Mouse (Mus musculus): ENCODE measurements around the gene Vmn2r23.
"Not testable (repeated sequence)": the region's sequence is repeated elsewhere in the genome, so short reads cannot be mapped to it uniquely, and the experiment has no call there.

The Vmn2r23 gene

DNA sequence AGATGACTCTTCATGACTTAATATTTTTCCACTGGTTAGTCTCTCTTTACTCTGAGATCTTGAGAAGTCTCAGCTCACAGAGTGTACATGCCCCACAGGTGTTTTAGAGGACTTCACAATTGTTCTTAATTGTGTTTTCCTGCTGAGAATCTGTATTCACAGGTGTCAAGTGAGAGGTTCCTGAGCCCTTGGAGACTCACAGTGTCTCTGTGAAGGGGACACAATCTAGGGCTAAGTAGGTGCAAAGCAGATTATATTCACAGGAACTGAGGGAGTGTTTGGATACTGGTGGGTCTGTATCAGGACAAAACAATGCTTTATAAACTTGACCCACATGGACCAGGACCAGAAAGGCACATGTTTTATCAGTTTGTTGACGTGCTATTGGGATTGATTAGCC lies at the start of gene Vmn2r23:
Vmn2r23 (plus strand) TSS at position 301 of the 400 bp plus-strand sequence.
- no peak for DNase-seq (ENCODE audit: low read depth)

DNA sequence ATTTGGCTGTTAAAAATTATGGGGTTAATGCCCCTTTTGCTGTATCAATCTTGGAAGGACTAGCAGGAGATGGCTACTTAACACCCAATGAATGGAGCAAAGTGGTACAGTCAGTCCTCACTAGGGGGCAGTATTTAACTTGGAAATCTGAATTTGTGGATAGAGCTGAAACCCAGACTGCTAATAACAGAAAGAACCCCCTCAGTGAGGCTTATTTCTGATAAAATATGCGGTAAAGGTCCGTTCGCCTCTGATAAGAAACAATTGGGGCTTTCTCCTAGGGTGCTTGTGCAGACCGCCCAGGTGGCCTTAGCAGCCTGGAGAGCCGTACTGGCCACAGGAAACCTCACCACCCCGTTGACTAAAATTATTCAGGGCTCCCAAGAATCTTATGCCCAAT lies 45.4 kb upstream of the Vmn2r23 start:
- peak; percentile 31 for DNase-seq (ENCODE audit: low read depth)

GRCm38 (mm10) chr6:123696639-123697038 lies 5.8 kb upstream of the Vmn2r23 start:
- DNase-seq (ENCODE audit: low read depth): not testable (repeated sequence)

DNA sequence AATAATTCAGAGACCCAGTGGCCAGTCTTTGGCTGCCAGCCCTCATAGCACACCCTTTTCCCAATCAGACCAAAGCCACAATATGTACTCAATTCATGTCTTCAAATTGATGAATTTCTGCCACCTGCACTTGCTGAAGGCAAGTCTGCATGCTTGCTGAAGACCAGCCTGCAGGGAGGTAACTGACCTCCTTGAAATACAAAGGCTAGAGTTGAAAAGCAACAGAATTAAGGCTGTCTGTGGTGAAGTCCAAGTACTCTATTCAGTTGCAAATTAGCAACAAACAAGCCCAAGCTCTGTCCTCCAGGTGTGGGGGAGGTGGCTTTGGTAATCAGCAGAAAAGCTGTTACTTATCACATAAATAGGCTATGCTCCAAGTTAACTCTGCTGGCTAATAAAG lies 5.3 kb upstream of the Vmn2r23 start:
- DNase-seq (ENCODE audit: low read depth): no peak

- DNase-seq (ENCODE audit: low read depth): no peak
Measured at GRCm38 (mm10) chr6:123770031-123770430, 67.6 kb downstream of the Vmn2r23 start.

DNA sequence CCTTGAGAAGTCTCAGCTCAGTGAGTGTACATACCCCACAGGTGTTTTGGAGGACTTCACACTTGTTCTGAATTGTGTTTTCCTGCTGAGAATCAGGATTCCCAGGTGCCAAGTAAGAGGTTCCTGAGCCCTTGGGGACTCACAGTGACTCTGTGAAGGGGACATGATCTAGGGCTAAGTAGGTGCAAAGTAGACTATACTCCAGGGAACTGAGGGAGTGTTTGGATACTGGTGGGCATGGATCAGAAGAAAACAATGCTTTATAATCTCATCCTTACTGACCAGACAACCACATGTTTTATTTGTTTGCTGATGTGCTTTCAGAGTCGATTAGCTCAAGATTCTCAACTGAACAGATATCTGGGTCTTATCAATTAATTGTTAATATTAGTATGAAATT lies 76.1 kb downstream of the Vmn2r23 start, which contains the start of gene Vmn2r24:
Vmn2r24 (plus strand) TSS at position 301 of the 400 bp plus-strand sequence.
- DNase-seq (ENCODE audit: low read depth): no peak

- DNase-seq (ENCODE audit: low read depth): no peak
Measured at GRCm38 (mm10) chr6:123784857-123785256, 82.4 kb downstream of the Vmn2r23 start.

DNA sequence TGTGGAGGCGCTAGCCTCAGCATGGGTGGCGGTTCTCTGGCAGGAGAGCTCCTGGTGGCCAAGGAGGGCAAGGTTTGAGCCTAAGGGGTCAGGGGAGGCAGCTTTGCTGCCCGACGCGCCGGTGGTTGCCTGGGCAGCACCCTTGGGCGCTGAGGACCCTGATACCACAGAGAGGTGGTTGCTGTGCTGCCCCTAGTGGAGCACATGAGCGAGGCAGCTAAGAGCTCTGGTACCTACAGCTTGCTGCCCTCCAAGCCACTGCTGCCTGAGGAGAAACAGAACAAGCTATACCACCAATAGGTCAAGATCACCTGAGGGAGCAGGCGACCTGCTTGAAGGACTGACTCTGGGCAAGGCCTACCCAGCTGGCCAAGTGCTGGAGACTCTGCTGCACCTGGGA lies 91.3 kb downstream of the Vmn2r23 start:
- DNase-seq (ENCODE audit: low read depth): no peak
